1 mouse cellular context compared by ENCODE assay signal in the genomic region with DNA sequence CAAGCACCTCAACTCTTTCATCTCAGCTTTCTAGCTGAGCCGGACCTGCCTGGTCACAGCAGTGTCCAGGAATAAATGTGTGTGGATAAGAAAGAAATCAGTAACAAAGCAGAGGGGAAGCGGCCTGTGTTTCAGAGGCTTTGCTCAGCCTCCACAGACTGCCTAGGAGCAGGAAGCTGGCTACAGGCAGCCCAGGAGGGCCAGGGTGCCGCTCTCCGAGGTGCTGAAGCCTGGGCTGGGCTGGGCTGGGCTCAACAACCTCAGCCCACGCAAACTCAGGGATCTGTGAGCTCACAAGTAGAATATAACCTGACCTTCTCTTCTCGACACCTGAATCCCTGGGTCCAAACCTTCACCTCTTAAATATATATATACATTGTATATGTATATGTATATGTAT.
TF ChIP-seq lines count a peak whose summit lies in the region.

No protein-coding gene starts in this region.

TF ChIP-seq in CH12.LX, 34 proteins besides CTCF, POLR2A, EP300 and RAD21 (continued from another document):
- no peak for TF ChIP-seq ZKSCAN1 (IDR thresholded peaks at IDR 0.05; ENCODE audit: borderline replicate concordance, low read depth, low read length)
- TF ChIP-seq E2F4 (IDR thresholded peaks at IDR 0.05; ENCODE audit: insufficient replicate concordance, low read depth, low read length), result no peak
- no peak for TF ChIP-seq POLR2AphosphoS2 (IDR thresholded peaks at IDR 0.05; ENCODE audit: low read depth, low read length)
- TF ChIP-seq CHD2 (IDR thresholded peaks at IDR 0.05; ENCODE audit: low read length), result no peak
- TF ChIP-seq ZMIZ1 (IDR thresholded peaks at IDR 0.05; ENCODE audit: low read depth, low read length), result no peak
- TF ChIP-seq ZNF384 (IDR thresholded peaks at IDR 0.05; ENCODE audit: low read depth, low read length), result no peak
- TF ChIP-seq MAX (IDR thresholded peaks at IDR 0.05; ENCODE audit: low read length), result no peak
- no peak for TF ChIP-seq NRF1 (IDR thresholded peaks at IDR 0.05; ENCODE audit: low read depth, low read length)
- no peak for TF ChIP-seq MAZ (IDR thresholded peaks at IDR 0.05; ENCODE audit: low read depth, low read length)
- no peak for TF ChIP-seq KAT2A (IDR thresholded peaks at IDR 0.05; ENCODE audit: insufficient replicate concordance, low read length)
- TF ChIP-seq SMC3 (IDR thresholded peaks at IDR 0.05; ENCODE audit: low read depth, low read length), result no peak
- TF ChIP-seq ETS1 (conservative IDR thresholded peaks at IDR 0.05; ENCODE audit: low read depth, low read length), result no peak
TF ChIP-seq in CH12.LX: peak in this region for 0.
